Mouse (Mus musculus): ENCODE data around the gene Soga1. TPM values are rescaled to one million over a fixed set of nuclear protein-coding genes. Genes with fewer than 3 reads are reported as not detected.

Gene Soga1
- total RNA-seq, 1 experiment from 2014 or later = 0.23 TPM

DNA sequence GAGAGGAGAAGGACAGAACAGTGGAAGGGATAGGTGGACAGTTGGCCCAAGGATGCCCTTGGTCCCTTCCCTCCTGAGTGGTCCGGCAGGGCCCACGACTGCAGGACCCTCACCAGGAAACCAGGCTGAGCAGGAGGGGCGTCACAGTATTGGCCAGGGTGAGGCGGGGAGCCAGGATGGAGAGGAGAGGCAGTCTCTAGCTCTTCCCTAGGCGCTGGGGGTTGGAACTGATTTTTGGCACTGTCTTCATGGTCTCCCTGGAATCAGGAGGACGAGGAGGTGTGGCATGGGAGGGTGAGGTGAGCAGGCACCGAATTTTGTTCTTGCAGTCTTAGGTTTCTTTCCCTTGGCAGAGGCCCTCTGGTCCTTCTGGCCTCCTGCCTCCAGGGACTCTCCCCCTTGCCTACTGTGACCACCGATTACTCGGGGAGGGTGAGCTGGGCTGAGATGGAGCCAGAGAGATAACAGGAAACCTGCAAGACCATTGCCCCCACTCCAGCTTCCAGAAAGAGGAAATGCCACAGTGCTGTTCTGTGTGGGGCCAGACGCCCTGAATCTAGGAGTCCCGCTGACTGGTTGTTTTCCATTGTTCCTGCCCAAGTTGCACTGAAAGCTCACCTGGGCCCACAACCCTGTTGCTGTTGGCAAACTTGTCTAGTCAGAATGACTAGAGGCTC is 68.3 kb downstream of the Soga1 start:
- no peak for ATAC-seq (ENCODE audit: extremely low read depth, insufficient number of reproducible peaks, low FRiP score, poor library complexity, severe bottlenecking)

DNA sequence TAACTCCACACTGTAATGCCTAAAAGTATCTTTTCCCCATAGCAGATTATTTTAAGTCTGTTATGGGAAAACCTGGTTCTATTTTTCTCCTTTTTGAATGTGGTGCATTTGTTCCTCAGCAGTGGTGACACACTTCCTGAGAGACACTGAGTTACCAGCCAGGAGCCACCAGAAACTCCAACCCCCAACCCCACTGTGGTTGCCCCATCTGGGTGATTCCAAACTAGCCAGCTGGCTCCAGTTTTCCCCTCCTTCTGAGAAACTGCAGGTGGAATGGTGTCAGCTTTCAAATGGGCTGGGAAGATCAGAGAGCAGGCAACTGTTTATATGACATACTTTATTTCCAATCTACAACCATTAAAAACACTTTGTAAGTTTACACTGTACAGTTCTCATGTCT is 68.9 kb downstream of the Soga1 start:
- ATAC-seq (ENCODE audit: extremely low read depth, insufficient number of reproducible peaks, low FRiP score, poor library complexity, severe bottlenecking) = no peak

DNA sequence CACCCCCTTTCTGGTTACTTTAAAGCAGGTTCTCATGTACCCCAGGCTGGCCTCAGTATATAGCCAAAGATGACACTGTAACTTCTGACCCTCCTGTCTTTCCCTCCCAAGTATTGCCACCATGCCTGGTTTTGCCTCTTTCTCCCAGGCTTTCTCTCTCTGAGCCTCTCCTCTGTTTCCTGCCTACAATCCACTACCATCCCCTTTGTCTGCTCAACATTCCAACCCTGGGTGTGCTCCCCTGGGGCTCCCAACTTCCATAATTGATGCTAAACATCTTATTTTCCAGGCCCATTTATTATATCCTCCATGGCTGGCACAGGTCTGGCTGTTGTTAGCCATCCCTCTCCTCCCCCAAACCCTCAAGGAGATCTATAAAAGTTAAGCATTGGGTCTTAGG is 70.5 kb downstream of the Soga1 start:
- no peak for ATAC-seq (ENCODE audit: extremely low read depth, insufficient number of reproducible peaks, low FRiP score, poor library complexity, severe bottlenecking)

DNA sequence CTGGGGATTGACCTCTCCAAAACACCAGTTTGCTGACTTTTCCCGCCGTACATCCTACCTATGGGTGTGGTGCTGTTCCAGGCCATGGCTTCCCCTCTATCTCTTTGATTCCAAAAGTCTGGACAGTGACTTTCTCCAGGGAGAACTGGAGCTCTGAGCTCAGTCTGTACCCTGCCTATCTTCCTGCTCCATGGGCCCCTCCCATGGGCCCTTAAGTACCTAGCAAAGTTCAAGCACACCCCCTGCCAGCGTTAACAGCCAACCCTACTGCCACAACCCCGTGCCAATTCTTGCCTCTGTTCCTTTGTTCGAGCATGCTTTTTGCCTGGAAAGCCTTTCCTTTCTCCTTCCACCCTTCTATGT is 71.8 kb downstream of the Soga1 start:
- ATAC-seq (ENCODE audit: extremely low read depth, insufficient number of reproducible peaks, low FRiP score, poor library complexity, severe bottlenecking) = 0 out of 2 replicates have a peak, but pooled peaks have one; percentile 3

DNA sequence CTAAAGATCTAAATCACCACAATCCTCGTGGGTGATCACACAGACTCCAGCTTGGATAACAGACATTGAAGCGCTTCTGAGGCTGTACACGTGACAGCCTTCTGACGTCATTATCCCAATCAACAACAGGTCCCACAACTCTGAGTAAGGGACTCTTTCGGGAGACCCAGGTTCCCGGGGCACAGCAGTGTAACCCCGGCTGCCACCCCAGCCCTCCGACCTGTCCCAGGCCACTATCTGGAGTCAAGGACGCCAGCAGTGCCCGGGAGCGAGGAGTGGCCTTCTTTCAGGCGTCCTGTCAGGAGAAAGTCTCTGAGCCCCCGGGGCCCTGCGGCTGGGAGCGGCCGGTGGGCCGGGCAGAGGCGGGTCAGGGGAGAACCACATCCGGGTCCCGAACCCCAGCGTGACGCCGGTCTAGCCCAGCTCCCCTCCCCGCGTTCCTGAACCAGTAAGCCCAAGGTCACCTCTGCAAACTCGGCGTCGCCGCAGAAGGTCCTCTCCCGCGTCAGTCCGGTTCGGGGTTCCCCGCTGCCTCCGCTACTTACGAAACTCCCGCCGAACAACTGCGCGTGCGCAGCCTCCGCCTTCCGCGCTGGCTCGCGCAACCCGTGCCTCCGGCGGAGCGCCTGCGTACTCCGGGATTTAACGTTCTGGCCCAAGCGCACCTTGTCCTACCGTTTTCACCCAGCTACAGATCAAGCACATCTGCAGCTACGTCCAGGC is 72.4 kb downstream of the Soga1 start, which contains the start of gene Dsn1:
Dsn1 (minus strand) TSS at position 644 of the 723 bp plus-strand sequence.
- ATAC-seq (ENCODE audit: extremely low read depth, insufficient number of reproducible peaks, low FRiP score, poor library complexity, severe bottlenecking) = peak; percentile 75

DNA sequence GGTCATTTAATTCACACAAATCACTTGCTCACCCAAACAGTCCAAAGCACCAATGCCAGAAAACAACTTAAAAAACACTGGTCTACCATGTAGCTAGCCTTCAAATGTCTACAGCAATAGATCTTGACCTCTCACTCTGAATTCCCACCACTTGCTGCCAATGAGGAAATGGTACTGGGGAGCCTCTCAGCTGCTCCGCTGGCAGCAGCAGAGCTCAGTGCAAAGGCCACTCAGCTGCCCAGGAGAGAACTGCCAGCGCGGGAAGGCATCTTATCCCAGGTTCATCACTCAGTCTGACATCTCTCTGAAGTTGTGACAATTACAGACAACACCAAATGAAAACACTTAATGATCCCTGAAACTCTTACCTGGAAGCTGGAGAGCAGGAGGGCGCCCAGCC is 76.7 kb downstream of the Soga1 start:
- ATAC-seq (ENCODE audit: extremely low read depth, insufficient number of reproducible peaks, low FRiP score, poor library complexity, severe bottlenecking) = no peak

DNA sequence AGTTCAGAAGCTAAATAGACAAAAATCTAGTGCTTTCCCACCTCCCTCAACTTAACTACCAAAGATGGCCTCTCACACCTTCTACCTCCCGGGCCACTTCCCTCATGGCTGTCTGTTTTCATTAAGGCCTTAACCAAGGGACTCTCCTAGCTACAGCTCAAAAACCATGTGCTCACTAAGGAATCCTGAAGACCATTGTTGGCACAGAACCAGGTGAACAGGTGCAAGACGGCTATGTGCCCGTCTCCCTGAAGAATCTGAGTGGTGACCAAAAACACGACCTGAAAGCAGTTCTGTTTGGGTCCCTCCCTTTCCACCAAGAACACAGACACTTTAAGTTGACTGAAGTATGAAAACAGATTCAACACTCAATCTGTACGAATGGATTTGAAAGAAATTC is 80.8 kb downstream of the Soga1 start:
- no peak for ATAC-seq (ENCODE audit: extremely low read depth, insufficient number of reproducible peaks, low FRiP score, poor library complexity, severe bottlenecking)

DNA sequence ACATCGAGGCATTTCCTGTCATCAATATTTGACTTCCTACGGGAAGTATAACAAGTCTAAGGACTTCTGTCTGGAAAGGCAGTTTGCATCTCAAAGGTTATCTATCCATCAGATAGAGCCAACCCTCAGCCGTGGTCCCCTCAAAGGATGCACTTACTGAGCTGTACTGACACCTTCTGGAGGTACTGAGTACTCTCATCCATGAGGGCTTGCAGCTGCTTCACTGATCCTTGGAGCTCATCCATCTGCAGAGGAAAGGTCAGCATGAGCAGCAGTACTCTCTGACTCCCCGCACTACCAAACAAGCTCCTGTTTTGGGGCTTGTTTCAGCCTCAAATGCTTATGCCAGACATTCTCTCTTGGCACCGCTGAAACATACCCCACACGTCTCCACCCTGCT is 82.5 kb downstream of the Soga1 start:
- no peak for ATAC-seq (ENCODE audit: extremely low read depth, insufficient number of reproducible peaks, low FRiP score, poor library complexity, severe bottlenecking)

DNA sequence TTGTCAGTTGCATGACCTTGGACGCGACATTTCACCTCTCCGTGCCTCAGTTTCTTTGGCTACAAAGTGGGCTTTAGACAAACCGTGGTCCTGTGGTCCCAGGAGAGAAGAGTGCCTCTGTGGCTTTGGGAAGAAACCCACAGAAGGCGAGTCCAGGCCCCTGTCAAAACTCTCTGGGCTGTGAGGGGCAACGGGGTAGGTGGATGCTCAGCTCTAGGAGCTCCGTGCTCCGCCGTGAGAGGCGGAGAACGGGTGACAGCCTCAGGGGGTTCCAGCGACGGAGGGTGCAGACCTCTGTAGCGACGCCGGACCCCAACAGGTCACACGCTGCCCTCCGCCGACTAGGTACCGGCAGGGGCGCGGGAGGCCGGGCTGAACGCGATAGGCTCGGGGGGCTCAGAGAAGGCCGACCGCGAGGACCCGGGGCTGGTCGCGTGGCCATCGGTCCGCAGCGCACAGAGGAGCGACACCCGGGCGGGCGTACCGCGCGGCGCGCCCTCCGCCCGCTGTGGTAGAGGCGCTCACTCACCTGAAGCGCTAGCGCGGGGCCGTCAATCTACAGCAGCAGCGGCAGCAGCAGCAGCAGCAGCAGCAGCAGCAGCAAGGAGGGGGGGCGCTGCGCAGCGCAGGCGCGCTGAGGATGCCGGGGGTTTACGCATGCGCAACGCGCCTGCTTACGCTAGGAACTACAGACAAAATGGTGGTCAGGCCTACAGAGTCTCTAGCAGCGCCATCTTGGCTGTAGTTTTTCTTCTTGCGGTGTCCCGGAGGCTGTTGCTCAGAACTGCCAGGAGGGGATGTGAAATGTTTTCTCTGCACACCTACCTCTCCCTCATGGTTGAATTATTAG is 87.4 kb downstream of the Soga1 start, which contains the start of gene Ndrg3:
Ndrg3 (minus strand) TSS at position 587 of the 850 bp plus-strand sequence.
- ATAC-seq (ENCODE audit: extremely low read depth, insufficient number of reproducible peaks, low FRiP score, poor library complexity, severe bottlenecking) = peak; percentile 94

DNA sequence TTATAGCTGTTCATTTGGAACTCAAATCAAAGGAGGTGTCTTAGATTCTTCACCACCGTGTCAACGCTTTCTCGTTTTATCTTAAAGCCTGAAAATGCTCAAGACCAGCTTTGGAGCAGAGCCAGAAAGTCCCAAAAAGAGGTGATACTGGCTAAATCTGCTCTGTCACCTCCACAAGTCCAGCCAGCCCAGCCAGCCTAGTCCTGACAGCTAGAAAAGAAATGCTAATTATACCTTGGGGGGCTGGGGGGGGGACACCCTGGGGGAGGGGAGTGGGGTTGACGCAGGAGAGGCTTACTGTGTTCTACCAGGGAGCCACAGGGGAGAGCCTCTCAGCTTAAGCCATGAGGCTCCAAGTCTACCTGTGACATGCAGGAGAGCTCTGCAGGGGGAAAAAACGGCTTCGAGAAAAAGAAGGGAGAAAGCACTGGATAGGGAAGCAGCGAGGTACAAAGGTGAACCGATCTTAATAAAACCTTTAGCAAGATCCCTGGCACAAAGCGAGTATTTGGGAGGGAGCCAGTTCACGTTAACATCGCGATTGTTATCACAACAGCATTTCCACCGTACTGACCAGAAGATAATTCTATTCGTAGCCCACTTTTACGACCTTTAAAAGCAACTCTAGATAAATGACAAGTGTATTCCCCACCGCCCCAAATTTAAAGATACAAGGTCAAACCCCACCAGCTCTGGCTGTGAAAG is 88.2 kb downstream of the Soga1 start:
- no peak for ATAC-seq (ENCODE audit: extremely low read depth, insufficient number of reproducible peaks, low FRiP score, poor library complexity, severe bottlenecking)

DNA sequence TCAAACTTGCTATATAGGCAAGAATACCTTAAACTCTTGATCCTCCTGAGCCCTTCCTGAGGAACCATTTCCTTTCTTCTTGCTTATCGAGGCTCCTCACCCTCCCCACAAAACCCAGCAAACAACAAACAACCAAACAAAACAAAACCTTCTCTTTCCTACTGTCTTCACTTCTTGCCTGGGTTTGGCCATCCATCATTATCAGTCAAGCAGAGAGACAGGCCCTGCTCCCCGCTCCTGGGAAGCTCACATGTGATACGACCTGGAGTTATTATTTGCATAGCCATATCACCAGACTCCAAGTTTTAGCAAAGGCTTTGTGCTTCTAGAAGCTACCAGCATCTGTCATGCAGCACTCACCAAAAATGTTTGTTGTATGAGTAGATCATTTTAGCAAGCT is 91.7 kb downstream of the Soga1 start:
- ATAC-seq (ENCODE audit: extremely low read depth, insufficient number of reproducible peaks, low FRiP score, poor library complexity, severe bottlenecking) = no peak

DNA sequence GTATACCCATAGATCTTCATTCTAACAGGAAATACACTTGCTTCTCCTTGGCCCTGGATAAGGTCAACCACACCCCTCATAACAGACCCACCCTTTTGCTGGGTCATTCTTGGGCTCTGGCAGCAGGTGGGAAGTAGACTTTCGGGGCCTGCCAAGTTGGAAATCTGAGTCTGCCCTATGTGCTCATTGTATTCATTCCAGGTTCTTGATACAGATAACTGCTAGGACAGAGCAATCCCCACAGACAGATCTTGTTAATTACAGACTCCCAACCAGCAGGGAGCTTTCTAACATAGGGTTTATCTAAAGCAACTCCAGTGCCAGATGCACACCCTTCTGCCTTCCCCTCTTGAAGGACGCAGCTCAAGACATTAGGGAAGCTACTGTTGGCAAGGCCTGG is 96.2 kb downstream of the Soga1 start:
- no peak for ATAC-seq (ENCODE audit: extremely low read depth, insufficient number of reproducible peaks, low FRiP score, poor library complexity, severe bottlenecking)

DNA sequence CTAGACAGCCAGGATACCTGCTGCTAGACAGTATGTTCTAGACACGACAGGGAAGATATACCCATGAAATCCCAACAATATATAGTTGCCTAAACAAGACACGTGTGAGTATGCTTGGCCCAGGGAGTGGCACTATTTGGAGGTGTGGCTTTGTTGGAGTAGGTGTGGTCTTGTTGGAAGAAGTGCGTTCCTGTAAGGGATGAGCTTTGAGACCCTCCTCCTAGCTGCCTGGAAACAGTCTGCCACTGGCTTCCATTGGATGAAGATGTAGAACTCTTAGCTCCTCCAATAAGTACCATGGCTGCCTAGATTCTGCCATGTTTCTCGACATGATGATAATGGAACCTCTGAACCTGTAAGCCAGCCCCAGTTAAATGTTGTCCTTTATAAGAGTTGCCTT is 97.8 kb downstream of the Soga1 start:
- no peak for ATAC-seq (ENCODE audit: extremely low read depth, insufficient number of reproducible peaks, low FRiP score, poor library complexity, severe bottlenecking)

DNA sequence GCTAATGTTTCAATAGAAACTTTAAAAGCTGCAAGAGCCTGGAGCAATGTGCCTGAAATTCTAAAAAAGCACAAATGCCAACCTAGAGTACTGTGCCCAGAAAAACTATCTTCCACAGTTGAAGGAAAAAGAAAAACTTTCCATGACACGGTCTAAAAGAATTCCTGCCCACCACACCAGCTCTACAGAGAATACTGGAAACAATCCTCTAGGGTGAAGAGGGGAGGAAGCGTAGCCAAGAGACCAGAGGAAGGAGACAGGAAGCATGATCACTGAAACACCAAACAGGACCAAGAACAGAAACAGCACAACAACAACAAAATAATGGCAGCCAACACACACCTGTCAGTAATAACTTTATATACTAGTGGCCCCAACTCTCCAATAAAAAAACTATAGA is 99.0 kb downstream of the Soga1 start:
- ATAC-seq (ENCODE audit: extremely low read depth, insufficient number of reproducible peaks, low FRiP score, poor library complexity, severe bottlenecking) = no peak

DNA sequence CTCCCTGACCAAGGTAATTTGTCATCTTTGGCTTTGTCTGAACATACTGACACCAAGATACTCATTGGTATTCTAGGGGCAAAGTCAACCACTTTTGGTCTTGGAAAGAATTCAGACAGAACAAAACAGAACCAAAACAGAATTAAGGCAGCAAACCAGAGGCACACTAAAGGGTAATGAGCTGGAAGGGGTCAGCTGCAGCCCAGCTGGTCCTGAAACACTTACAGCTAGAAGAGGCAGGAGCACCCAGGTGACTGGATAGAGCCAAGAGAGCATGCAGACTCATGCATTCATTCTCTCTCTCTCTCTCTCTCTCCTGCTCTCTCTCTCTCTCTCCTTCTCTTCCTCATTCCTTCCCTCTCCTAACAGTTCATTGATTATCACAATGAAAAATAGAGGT is 102.3 kb downstream of the Soga1 start:
- no peak for ATAC-seq (ENCODE audit: extremely low read depth, insufficient number of reproducible peaks, low FRiP score, poor library complexity, severe bottlenecking)

DNA sequence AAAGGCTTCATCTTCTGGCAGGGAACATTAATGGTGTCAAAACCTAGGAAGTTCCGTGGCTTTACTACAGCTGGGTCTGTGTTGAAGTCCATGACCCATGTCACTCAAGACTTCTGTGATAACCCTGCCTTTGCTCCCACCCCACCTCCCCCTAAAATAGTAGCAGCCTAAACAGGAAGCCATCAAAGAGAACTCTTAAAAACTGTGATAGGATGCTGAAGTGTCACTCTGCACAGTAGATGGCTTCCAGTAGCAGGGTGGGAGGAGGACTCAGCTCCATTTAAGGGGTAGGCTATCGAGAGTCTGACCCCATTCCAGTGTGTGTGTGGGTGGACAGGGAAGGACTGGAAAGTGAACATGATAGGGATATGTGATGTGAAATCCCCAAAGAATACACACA is 104.1 kb downstream of the Soga1 start:
- ATAC-seq (ENCODE audit: extremely low read depth, insufficient number of reproducible peaks, low FRiP score, poor library complexity, severe bottlenecking) = no peak

DNA sequence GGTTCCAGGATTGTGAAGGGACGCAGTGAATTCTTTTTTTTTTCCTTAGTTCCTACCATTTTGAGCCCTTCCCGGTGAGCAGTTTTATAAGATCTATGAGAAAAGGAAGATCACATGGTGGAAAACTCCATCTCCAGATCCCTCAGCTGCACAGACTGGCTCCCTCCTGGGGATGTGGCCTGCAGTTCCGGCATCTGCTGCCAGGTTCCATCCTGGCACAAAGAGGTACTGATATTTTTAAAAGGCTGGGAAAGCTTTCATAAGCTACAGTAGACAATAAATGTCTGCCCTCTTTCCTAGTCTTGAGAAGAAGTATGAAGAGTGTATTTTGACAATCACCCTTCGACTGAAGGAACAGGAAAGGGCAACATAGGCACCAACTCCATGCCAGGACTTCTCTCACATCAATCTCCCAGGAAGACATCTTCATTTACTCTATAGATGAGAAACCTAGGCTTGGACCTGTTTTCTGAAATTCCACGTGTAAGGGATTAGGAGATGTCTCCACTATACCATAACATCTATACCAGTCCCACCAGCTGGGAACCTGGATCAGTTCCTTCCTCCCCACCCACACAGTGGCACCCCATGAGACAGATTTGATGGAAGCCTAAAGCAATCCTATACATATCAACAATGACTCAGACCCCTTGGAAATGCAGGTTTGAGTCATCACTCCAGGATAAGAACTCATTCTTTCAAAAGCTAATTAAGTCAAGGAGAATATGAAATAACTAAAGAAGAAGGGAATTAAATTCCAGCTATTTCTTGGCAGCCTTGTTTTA is 105.5 kb downstream of the Soga1 start:
- ATAC-seq (ENCODE audit: extremely low read depth, insufficient number of reproducible peaks, low FRiP score, poor library complexity, severe bottlenecking) = no peak

DNA sequence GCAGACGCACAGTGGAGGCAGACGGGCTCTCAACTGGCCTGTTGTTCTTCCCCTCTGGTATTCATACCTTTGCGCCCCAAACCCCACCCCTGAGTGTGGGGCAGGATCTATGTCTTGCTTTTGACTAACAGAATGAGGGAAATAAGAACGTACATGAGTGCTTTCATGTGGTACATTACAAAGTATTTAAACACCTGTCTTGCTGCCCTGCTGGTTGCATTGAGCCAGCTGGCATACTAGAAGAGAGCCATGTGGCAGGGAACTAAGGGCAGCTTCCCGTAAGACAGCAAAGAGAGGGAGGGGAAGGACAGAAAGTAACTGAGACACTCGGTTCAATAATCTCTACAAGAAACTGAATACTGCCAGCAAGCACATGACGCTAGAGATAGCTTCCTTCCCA is 108.8 kb downstream of the Soga1 start:
- no peak for ATAC-seq (ENCODE audit: extremely low read depth, insufficient number of reproducible peaks, low FRiP score, poor library complexity, severe bottlenecking)

Data from neutrophil, adult 5-6 weeks (primary cell).